14 mouse cellular contexts compared by ENCODE assay signal in the genomic region with DNA sequence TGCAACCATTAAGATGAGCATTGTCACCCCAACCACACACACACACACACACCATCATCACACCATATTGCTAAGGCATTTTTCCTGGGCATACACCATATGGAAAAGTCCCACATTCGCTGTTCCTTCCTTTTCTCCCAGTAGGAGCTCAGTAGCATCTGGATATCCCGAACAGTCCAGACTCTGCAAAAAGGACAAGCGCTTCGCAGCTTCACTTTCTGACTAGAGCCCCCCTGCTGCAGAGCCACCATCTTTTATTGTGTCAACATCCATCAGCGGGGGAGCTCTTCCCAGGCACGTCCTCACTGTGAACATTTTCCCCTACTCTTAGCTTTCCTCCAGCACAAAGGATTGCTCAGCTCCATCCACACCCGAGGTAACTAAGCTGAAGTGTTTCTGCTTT.
DNase-seq lines count a peak whose midpoint lies in the region; ATAC-seq lines count a peak whose summit lies in the region.
"Had no signal": no experiment of that assay in that cellular context is flagged by ENCODE, and none has a peak within 500 bp of the region (broad histone marks: within the 10 kb centered on the region; RNA-seq: fewer than 3 reads in every experiment).

No protein-coding gene starts in this region.

- H3K9ac ChIP-seq in embryonic facial prominence, embryonic 14.5 days (ENCODE audit: low read depth, low read length): no peak overlapping the region
- H3K9ac ChIP-seq in hindbrain, embryonic 14.5 days: peak overlapping the region; percentile 36; the same call in 1 of the 2 replicates
- H3K9ac ChIP-seq in midbrain, embryonic 14.5 days (replicated peaks; ENCODE audit: low read length): no peak overlapping the region
- no peak overlapping the region for H3K9ac ChIP-seq in liver, embryonic 12.5 days
- H3K9ac ChIP-seq: liver, embryonic 14.5 days had no signal

- peaks cover 3% of the 10 kb centered on the region for H3K4me1 ChIP-seq in embryonic facial prominence, embryonic 14.5 days (ENCODE audit: control insufficient read depth, insufficient read depth, low read length)
- H3K4me1 ChIP-seq in hindbrain, embryonic 14.5 days (replicated peaks; ENCODE audit: control insufficient read depth, insufficient read depth, low read length): peaks cover 18% of the 10 kb centered on the region
- peaks cover 4% of the 10 kb centered on the region; the same call in 1 of the 2 replicates for H3K4me1 ChIP-seq in midbrain, embryonic 14.5 days (ENCODE audit: control insufficient read depth, insufficient read depth, low read length)
- no peaks in the 10 kb centered on the region for H3K4me1 ChIP-seq in liver, embryonic 12.5 days

- H3K4me2 ChIP-seq in embryonic facial prominence, embryonic 14.5 days (ENCODE audit: low read depth, low read length): peak overlapping the region; percentile 36
- peak overlapping the region; percentile 39 for H3K4me2 ChIP-seq in hindbrain, embryonic 14.5 days (replicated peaks)
- peak overlapping the region; percentile 17 for H3K4me2 ChIP-seq in midbrain, embryonic 14.5 days (ENCODE audit: low read length)
- H3K4me2 ChIP-seq in liver, embryonic 12.5 days: no peak overlapping the region

- no peaks in the 10 kb centered on the region for H3K27me3 ChIP-seq in embryonic facial prominence, embryonic 14.5 days (replicated peaks; ENCODE audit: control insufficient read depth, insufficient read depth, low read length)
- H3K27me3 ChIP-seq in hindbrain, embryonic 14.5 days (ENCODE audit: control insufficient read depth, insufficient read depth, low read length): no peaks in the 10 kb centered on the region
- H3K27me3 ChIP-seq in midbrain, embryonic 14.5 days (ENCODE audit: control insufficient read depth, insufficient read depth, low read length): no peaks in the 10 kb centered on the region
- no peaks in the 10 kb centered on the region for H3K27me3 ChIP-seq in liver, embryonic 12.5 days (replicated peaks)

- 37% methylated on average over 7 of the region's 7 CpGs for WGBS in embryonic facial prominence, embryonic 14.5 days
- 25% methylated on average over 7 of the region's 7 CpGs for WGBS in hindbrain, embryonic 14.5 days
- 34% methylated on average over 7 of the region's 7 CpGs for WGBS in midbrain, embryonic 14.5 days
- 64% methylated on average over 7 of the region's 7 CpGs for WGBS in liver, embryonic 12.5 days (ENCODE audit: insufficient replicate concordance)

- no peak overlapping the region; the same call in 1 of the 2 replicates for H3K4me3 ChIP-seq in embryonic facial prominence, embryonic 14.5 days (ENCODE audit: low read depth, low read length)
- H3K4me3 ChIP-seq in hindbrain, embryonic 14.5 days (replicated peaks; ENCODE audit: low read length): no peak overlapping the region
- H3K4me3 ChIP-seq in midbrain, embryonic 14.5 days (replicated peaks; ENCODE audit: low read depth, low read length): no peak overlapping the region
- H3K4me3 ChIP-seq in liver, embryonic 12.5 days: no peak overlapping the region

- H3K9me3 ChIP-seq in embryonic facial prominence, embryonic 14.5 days (ENCODE audit: control insufficient read depth, low read length): no peaks in the 10 kb centered on the region
- no peaks in the 10 kb centered on the region for H3K9me3 ChIP-seq in hindbrain, embryonic 14.5 days (ENCODE audit: control insufficient read depth, low read length)
- no peaks in the 10 kb centered on the region for H3K9me3 ChIP-seq in midbrain, embryonic 14.5 days (ENCODE audit: control insufficient read depth, low read length)
- no peaks in the 10 kb centered on the region for H3K9me3 ChIP-seq in liver, embryonic 12.5 days (replicated peaks)

- no peaks in the 10 kb centered on the region for H3K36me3 ChIP-seq in embryonic facial prominence, embryonic 14.5 days (ENCODE audit: control insufficient read depth, insufficient read depth, low read length)
- no peaks in the 10 kb centered on the region for H3K36me3 ChIP-seq in hindbrain, embryonic 14.5 days (replicated peaks; ENCODE audit: control insufficient read depth, insufficient read depth)
- H3K36me3 ChIP-seq in midbrain, embryonic 14.5 days (ENCODE audit: control insufficient read depth, insufficient read depth, low read length): no peaks in the 10 kb centered on the region
- no peaks in the 10 kb centered on the region for H3K36me3 ChIP-seq in liver, embryonic 12.5 days

- DNase-seq in embryo, embryonic 10.5 days (ENCODE audit: low spot score): peak; percentile 21
- DNase-seq in embryonic facial prominence, embryonic 14.5 days (ENCODE audit: low spot score): no peak
- DNase-seq in hindbrain, embryonic 14.5 days (ENCODE audit: low spot score): peak; percentile 30
- peak; percentile 46 for DNase-seq in midbrain, embryonic 14.5 days
- DNase-seq: adrenal gland, postnatal 10 days; cerebellum, postnatal 36 days; gastrocnemius, postnatal 36 days; heart, postnatal 36 days; kidney, postnatal 4 days; thymus, adult 2 months had no signal

- peak overlapping the region; percentile 39; the same call in 1 of the 2 replicates for H3K27ac ChIP-seq in embryonic facial prominence, embryonic 14.5 days (replicated peaks; ENCODE audit: low read depth, low read length)
- peak overlapping the region; percentile 74 for H3K27ac ChIP-seq in hindbrain, embryonic 14.5 days
- peak overlapping the region; percentile 66; the same call in 1 of the 2 replicates for H3K27ac ChIP-seq in midbrain, embryonic 14.5 days (replicated peaks; ENCODE audit: low read depth, low read length)
- no peak overlapping the region for H3K27ac ChIP-seq in liver, embryonic 12.5 days
- H3K27ac ChIP-seq: liver, embryonic 14.5 days had no signal

- peak; percentile 15; the same call in 1 of the 2 replicates for ATAC-seq in embryonic facial prominence, embryonic 14.5 days (ENCODE audit: low read depth)
- peak; percentile 69 for ATAC-seq in hindbrain, embryonic 14.5 days (ENCODE audit: low FRiP score)
- peak; percentile 27; the same call in 1 of the 2 replicates for ATAC-seq in midbrain, embryonic 14.5 days (ENCODE audit: low FRiP score, low TSS enrichment)
- ATAC-seq in liver, embryonic 12.5 days: no peak
- no peak for ATAC-seq in megakaryocyte-erythroid progenitor cell, adult 5-6 weeks (replicated peaks; ENCODE audit: low FRiP score, low TSS enrichment, poor library complexity, severe bottlenecking)
- ATAC-seq in megakaryocyte, adult 5-6 weeks (ENCODE audit: poor library complexity, severe bottlenecking): no peak

Comparison
In these comparisons a context has a peak if more than half of its experiments do, and no peak if none do; other contexts are left out.
1. ATAC-seq: peak in embryonic facial prominence, embryonic 14.5 days (single experiment), hindbrain, embryonic 14.5 days (single experiment) and midbrain, embryonic 14.5 days (single experiment); none in liver, embryonic 12.5 days (single experiment), megakaryocyte-erythroid progenitor cell, adult 5-6 weeks (single experiment) and megakaryocyte, adult 5-6 weeks (single experiment).